Mouse (Mus musculus): ENCODE measurements around the gene E330014E10Rik.
"Not testable (repeated sequence)": the region's sequence is repeated elsewhere in the genome, so short reads cannot be mapped to it uniquely, and the experiment has no call there.

The E330014E10Rik gene

DNA sequence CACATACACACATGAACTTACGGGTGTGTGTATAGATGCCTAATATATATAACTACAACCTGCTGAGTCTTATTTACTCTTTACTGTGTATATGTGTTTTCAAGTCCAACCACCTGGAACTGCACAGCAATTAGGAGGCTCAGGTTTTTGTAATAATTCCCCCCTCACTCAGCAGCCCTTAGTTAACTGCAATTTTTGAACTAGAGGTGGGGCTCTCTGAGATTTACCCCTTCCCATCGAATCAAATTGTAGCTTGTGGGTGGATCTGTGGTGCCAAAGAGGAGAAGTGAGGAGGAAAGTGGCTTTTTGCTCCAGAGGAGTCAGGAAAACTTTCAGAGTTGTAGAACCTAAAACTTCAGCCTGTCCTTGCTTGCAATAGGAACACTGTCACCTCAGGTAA lies at the start of gene E330014E10Rik:
E330014E10Rik (plus strand) TSS at position 301 of the 400 bp plus-strand sequence.
- not testable (repeated sequence) for DNase-seq

DNA sequence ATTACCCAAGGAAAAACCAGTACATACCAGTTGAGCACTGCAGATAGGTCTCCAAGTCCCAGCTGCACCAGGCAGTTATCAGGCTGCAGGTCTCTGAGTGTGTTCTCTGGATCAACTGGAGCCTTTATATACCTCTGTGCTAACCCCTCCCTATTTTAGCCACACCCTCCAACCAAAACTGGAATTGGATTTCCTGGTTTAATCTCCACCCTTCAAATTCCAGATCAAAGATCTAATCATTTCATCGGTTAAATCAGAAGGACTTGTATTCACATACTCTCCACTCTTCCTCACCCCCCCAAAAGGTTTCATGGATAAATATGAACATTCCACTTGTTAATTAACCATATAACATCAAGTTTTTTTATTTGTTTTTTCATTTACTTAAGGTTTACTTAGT lies 39.7 kb upstream of the E330014E10Rik start, which contains the start of gene Gm7978:
Gm7978 (minus strand) TSS at position 101 of the 400 bp plus-strand sequence.
- not testable (repeated sequence) for DNase-seq

DNA sequence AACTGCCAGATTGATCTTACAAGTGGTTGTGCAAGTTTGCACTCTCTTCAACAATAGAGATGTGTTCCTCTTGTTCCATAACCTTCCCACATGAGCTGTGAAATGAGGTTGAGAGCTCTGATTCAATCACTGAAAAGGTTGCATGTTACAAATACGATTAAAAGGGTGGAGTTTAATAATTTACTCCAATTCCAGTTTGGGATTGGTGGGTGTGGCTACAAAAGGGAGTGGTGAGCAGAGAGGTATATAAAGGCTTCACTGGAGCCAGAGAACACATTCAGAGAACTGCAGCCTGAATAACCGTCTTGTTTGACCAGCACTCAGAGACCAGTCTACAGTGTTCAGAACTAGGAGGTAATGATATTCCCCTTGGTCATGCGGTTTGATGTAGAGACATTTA lies 34.1 kb upstream of the E330014E10Rik start, which contains the start of gene Gm7982:
Gm7982 (plus strand) TSS at position 301 of the 400 bp plus-strand sequence.
- DNase-seq, result not testable (repeated sequence)

DNA sequence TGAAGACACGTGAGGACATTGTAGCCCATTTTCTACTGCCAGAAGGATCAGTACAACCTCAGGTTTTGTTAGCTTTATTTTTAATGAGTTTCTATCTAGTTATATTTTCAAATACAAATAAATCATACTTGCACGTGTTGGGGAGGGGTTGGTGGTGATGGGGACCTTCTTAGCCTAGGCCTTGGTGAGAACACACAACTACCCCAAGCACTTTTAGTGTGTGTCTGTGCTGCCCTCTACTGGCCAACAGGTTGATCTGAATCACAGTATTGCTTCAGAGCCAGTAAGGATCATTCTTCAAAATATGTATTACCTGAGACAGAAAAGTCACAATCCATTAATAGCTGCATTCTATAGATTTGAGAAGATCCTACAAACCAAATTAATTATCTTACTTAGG lies 35.1 kb downstream of the E330014E10Rik start:
- not testable (repeated sequence) for DNase-seq

DNA sequence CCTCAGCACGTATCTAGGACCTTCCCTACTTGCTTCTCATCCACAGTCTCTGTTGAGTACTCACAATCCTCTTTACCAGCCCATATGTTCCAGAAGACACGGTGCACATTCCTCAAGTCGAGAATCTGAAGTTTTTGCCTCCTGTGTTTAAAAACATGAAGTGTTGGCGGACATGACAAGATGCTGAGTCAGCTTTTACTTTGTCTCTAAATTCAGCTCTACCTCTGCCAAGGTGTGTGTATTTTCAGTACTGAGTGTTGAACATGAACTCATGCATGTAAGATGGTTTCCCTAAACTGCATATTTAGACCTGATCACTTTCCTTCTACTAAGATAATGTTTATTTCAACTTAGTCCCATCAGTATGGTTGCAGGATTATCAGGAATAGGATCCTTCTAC lies 60.8 kb downstream of the E330014E10Rik start:
- DNase-seq, result no peak

DNA sequence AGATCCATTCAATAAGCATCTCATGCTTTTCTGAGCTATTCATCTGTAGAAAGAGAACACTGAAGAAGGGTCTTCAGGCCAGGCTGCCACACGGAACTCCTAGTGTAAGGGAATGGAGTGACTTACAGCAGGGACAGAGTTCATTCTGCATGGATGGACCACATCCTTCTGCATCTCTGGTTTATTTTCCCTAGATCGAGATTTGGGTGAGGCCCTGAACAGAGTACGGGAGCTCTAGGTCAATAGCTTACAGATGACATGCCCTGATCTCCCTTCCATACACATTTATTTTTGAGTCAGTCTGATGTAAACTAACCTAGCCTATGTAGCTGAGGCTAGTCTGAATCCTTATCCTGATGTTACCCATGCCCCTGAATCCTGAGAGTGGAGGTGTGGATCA lies 78.2 kb downstream of the E330014E10Rik start:
- DNase-seq, result no peak

All from B cell, adult 2 months (primary cell).